Mouse (Mus musculus) cerebellum, postnatal 25 days (tissue): ENCODE measurements around the gene Gid8.

Source experiments
- DNase-seq, 2 experiments: peaks; one replicate each; pipeline ENCODE4 v3.0.0; 2021; ENCODE audit warnings: mixed read lengths in 2 of 2

The Gid8 gene

GRCm38 (mm10) chr2:180748904-180749303, 39.0 kb downstream of the Gid8 start:
- no peak for DNase-seq

- no peak for DNase-seq
These were observed 45.2 kb downstream of the Gid8 start for GRCm38 (mm10) chr2:180754976-180755688.

GRCm38 (mm10) chr2:180755896-180756295, 46.0 kb downstream of the Gid8 start:
- DNase-seq, result no peak

- no peak for DNase-seq
These were observed 46.9 kb downstream of the Gid8 start for GRCm38 (mm10) chr2:180756786-180757185.

- no peak for DNase-seq
These were observed 48.8 kb downstream of the Gid8 start for GRCm38 (mm10) chr2:180758513-180759263.

GRCm38 (mm10) chr2:180764986-180765385, 55.1 kb downstream of the Gid8 start:
- peak; percentile 47 to 55 for DNase-seq

GRCm38 (mm10) chr2:180765713-180766112, 55.8 kb downstream of the Gid8 start:
- DNase-seq, result no peak
